Mouse (Mus musculus) leukemia stem cell, adult 10-12 weeks (primary cell): ENCODE data around the gene Mab21l3. TPM values are rescaled to one million over a fixed set of nuclear protein-coding genes. Genes with fewer than 3 reads are reported as not detected.

Source experiments
- polyA plus RNA-seq: library from polyadenylated mRNA; stranded (reverse); fragments of >175 nt; gene quantifications from 2 replicates; pipeline ENCODE4 v1.2.3, GENCODE M21; 2012; ENCODE audit warnings: low replicate concordance

Gene Mab21l3
- polyA plus RNA-seq = 0.06 and 0.16 TPM in 2 replicates

GRCm38 (mm10) chr3:101848816-101849215, at the start of gene Mab21l3:
Gene Mab21l3, minus strand, starts transcription at chr3:101848959.

Other genes starting within 250 kb of the Mab21l3 start
- 485 and 1,037 TPM in 2 replicates for gene Atp1a1, start 244.3 kb downstream of the Mab21l3 start, polyA plus RNA-seq
- 1.5 and 3.0 TPM in 2 replicates for gene Slc22a15, start 75.5 kb upstream of the Mab21l3 start, polyA plus RNA-seq
- gene Nhlh2, start 161.1 kb upstream of the Mab21l3 start, polyA plus RNA-seq = not detected in 2 replicates
- not detected in 2 replicates for gene Casq2, start 237.5 kb upstream of the Mab21l3 start, polyA plus RNA-seq